Mouse (Mus musculus) layer of hippocampus, adult 2 months (tissue): Measurements from ENCODE around the gene Asb18. TPM values are rescaled to one million over a fixed set of nuclear protein-coding genes. Genes with fewer than 3 reads are reported as not detected.

Experiments
- DNase-seq, 2 experiments: peaks; one replicate each; pipeline ENCODE4 v3.0.0; 2022; ENCODE audit warnings: low spot score in 2 of 2
- H3K27ac ChIP-seq: fragments of 200-600 bp; 2 replicates; pipeline ENCODE4 v1.8.1; 2022
- H3K4me3 ChIP-seq: fragments of 200-600 bp; 2 replicates; pipeline ENCODE4 v1.8.1; 2022; ENCODE audit warnings: mild to moderate bottlenecking
- CTCF ChIP-seq: fragments of 200-600 bp; conservative IDR thresholded peaks from 2 replicates; pipeline ENCODE4 v1.8.1; 2022; ENCODE audit warnings: antibody characterized with exemption, mild to moderate bottlenecking, moderate library complexity
- total RNA-seq, 2 experiments: library from RNA; stranded (reverse); gene quantifications; 2 replicates each; pipeline ENCODE4 v1.2.3; 2021

The Asb18 gene
- total RNA-seq, 2 experiments from 2014 or later, result 2.5 to 3.2 TPM

- no peak for TF ChIP-seq CTCF
- Histone ChIP-seq H3K4me3 (no peak overlapping the region), H3K27ac (no peak overlapping the region)
- DNase-seq, result no peak
These were observed 112.2 kb downstream of the Asb18 start for GRCm38 (mm10) chr1:89902236-89902635.

- H3K4me3 ChIP-seq, result no peak overlapping the region
- no peak overlapping the region for H3K27ac ChIP-seq
- DNase-seq, result no peak
- no peak for TF ChIP-seq CTCF
These were observed 113.1 kb downstream of the Asb18 start for GRCm38 (mm10) chr1:89901381-89901780.

Other genes starting within 250 kb of the Asb18 start
- gene Gbx2, start 83.5 kb downstream of the Asb18 start, total RNA-seq, result under 1 TPM in 1 of 2 experiments, not detected in 1; 0.31 TPM
- gene Iqca, start 138.7 kb upstream of the Asb18 start, total RNA-seq, result 1 to 10 TPM; 1.6 to 2.4 TPM
- 10 to 100 TPM; 13.7 to 17.8 TPM for gene Ackr3, start 189.3 kb upstream of the Asb18 start, total RNA-seq